Mouse (Mus musculus) intestine, embryonic 14.5 days (tissue): ENCODE measurements around the gene Olfr1361. TPM values are rescaled to one million over a fixed set of nuclear protein-coding genes. Genes with fewer than 3 reads are reported as not detected.

Source experiments
- ATAC-seq: fragments of 200-750 bp; cut with Nextera tagmentation; replicated peaks from 2 replicates; pipeline ENCODE4 v1.8.0; 2017; ENCODE audit warnings: low read depth, moderate number of reproducible peaks, moderate TSS enrichment, moderate library complexity; ENCODE audit not compliant: low FRiP score, low TSS enrichment
- DNase-seq: peaks from one replicate; pipeline ENCODE4 v3.0.0-alpha.2; 2018; ENCODE audit warnings: low spot score
- H3K27ac ChIP-seq: fragments of 300-500 bp; sonication (generic); 2 replicates; pipeline ENCODE4 v1.5.1; 2014; ENCODE audit warnings: low read depth, mild to moderate bottlenecking, control low read depth
- H3K27me3 ChIP-seq: fragments of 300-500 bp; sonication (generic); replicated peaks from 2 replicates; pipeline ENCODE4 v1.6.1; 2014; ENCODE audit warnings: low read length, control low read depth; ENCODE audit not compliant: control insufficient read depth, insufficient read depth
- H3K36me3 ChIP-seq: fragments of 300-500 bp; sonication (generic); 2 replicates; pipeline ENCODE4 v1.6.1; 2014; ENCODE audit warnings: low read length, control low read depth; ENCODE audit not compliant: control insufficient read depth, insufficient read depth
- H3K4me1 ChIP-seq: fragments of 300-500 bp; sonication (generic); replicated peaks from 2 replicates; pipeline ENCODE4 v1.6.1; 2014; ENCODE audit warnings: low read length, control low read depth, mixed read lengths; ENCODE audit not compliant: control insufficient read depth, insufficient read depth
- H3K4me2 ChIP-seq: fragments of 300-500 bp; sonication (generic); 2 replicates; pipeline ENCODE4 v1.6.1; 2014; ENCODE audit warnings: low read length
- H3K4me3 ChIP-seq: fragments of 300-500 bp; sonication (generic); 2 replicates; pipeline ENCODE4 v1.5.1; 2014; ENCODE audit warnings: low read depth, low read length, control low read depth, mixed read lengths
- H3K9ac ChIP-seq: fragments of 300-500 bp; sonication (generic); 2 replicates; pipeline ENCODE4 v1.6.1; 2014; ENCODE audit warnings: mild to moderate bottlenecking, low read length
- H3K9me3 ChIP-seq: fragments of 300-500 bp; sonication (generic); 2 replicates; pipeline ENCODE4 v1.6.1; 2016; ENCODE audit warnings: low read length, control low read depth; ENCODE audit not compliant: control insufficient read depth
- WGBS: fragments of 180-500 bp; shearing (Covaris S2); extraction: QIAGEN DNeasy Blood & Tissue Kit; methylation state at CpG from one replicate; pipeline ENCODE4 v1.1.7; 2014; 5-methylcytosine and 5-hydroxymethylcytosine counted together
- polyA plus RNA-seq: library from polyadenylated mRNA; unstranded; fragments of >200 nt; fragmentation: Nextera tagmentation; extraction: Ambion mirVana; gene quantifications from 2 replicates; pipeline ENCODE4 v1.2.1, GENCODE M21; 2014

The Olfr1361 gene
- polyA plus RNA-seq = not detected in 2 replicates

GRCm38 (mm10) chr13:21663286-21663685 is at the start of gene Olfr1361:
TSS of gene Olfr1361 (minus strand) at chr13:21663386.
- H3K27me3 ChIP-seq = no peaks in the 10 kb centered on the region
- no peak within 1 kb of the TSS for H3K4me2 ChIP-seq
- no peak within 1 kb of the TSS for H3K4me3 ChIP-seq
- no peaks in the 10 kb centered on the region for H3K9me3 ChIP-seq
- 50% methylated on average over 2 of the region's 2 CpGs for WGBS
- no peak within 1 kb of the TSS for H3K27ac ChIP-seq
- no peaks in the 10 kb centered on the region for H3K36me3 ChIP-seq
- ATAC-seq = no peak
- no peak within 1 kb of the TSS for H3K9ac ChIP-seq
- H3K4me1 ChIP-seq = no peaks in the 10 kb centered on the region
- DNase-seq = no peak

- peaks cover 5% of the 10 kb centered on the region for H3K4me1 ChIP-seq
- peak overlapping the region; percentile 76 for H3K4me3 ChIP-seq
- no peak overlapping the region for H3K9ac ChIP-seq
Observed at GRCm38 (mm10) chr13:21711698-21712097, 48.5 kb upstream of the Olfr1361 start.

GRCm38 (mm10) chr13:21710821-21711525 is 47.8 kb upstream of the Olfr1361 start:
- ATAC-seq (peak; percentile 88), DNase-seq (peak; percentile 91)
- no peaks in the 10 kb centered on the region for H3K27me3 ChIP-seq
- H3K27ac ChIP-seq = no peak overlapping the region
- no peaks in the 10 kb centered on the region for H3K9me3 ChIP-seq
- peak overlapping the region; percentile 22 for H3K9ac ChIP-seq
- peak overlapping the region; percentile 76 for H3K4me3 ChIP-seq
- H3K4me2 ChIP-seq = peak overlapping the region; percentile 52
- 3% methylated on average over 22 of the region's 22 CpGs for WGBS
- no peaks in the 10 kb centered on the region for H3K36me3 ChIP-seq
- H3K4me1 ChIP-seq = peaks cover 5% of the 10 kb centered on the region

More at GRCm38 (mm10) chr13:21711698-21712097, 48.5 kb upstream of the Olfr1361 start:
- 27% methylated on average over 4 of the region's 4 CpGs for WGBS
- Histone ChIP-seq H3K27me3 (no peaks in the 10 kb centered on the region), H3K4me2 (peak overlapping the region; percentile 52), H3K9me3 (no peaks in the 10 kb centered on the region), H3K27ac (no peak overlapping the region), H3K36me3 (no peaks in the 10 kb centered on the region)
- DNase-seq (no peak), ATAC-seq (no peak)

DNA sequence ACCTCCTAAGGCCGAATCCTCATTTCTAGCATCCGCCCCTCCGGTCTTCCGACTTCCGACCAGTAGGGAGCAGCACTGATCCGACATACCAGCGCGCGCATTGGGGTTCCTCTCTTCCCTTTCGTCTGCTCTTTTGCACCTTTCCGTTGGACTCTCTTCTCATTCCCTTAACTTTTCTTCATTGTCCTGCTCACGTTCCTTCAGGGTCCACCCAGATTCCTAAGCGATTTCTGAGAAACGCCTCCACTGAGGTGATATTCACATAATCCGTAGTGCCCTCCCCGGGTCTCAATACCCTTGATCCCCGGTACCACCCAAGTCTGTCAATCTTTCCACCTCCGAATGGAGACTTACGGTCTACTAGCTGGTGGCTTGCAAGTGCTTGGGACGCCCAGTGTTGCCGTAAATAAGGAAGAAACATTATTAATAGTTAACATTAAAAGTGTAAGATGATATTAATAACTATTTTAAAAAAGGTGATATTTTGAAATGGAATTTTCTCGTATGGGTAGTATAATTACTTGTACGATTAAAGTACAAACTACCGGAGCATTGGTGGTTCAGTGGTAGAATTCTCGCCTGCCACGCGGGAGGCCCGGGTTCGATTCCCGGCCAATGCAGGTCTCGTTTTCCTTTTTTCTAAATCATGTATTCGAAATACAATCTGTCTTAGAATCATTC is 47.0 kb upstream of the Olfr1361 start:
- DNase-seq (peak; percentile 95), ATAC-seq (peak; percentile 86)
- Histone ChIP-seq H3K36me3 (no peaks in the 10 kb centered on the region), H3K27ac (peak overlapping the region; percentile 67; the same call in 1 of the 2 replicates), H3K9ac (peak overlapping the region; percentile 66), H3K4me1 (peaks cover 2% of the 10 kb centered on the region), H3K4me3 (peak overlapping the region; percentile 76), H3K9me3 (no peaks in the 10 kb centered on the region), H3K27me3 (no peaks in the 10 kb centered on the region), H3K4me2 (peak overlapping the region; percentile 52)
- under 1% methylated on average over 32 of the region's 32 CpGs for WGBS

DNA sequence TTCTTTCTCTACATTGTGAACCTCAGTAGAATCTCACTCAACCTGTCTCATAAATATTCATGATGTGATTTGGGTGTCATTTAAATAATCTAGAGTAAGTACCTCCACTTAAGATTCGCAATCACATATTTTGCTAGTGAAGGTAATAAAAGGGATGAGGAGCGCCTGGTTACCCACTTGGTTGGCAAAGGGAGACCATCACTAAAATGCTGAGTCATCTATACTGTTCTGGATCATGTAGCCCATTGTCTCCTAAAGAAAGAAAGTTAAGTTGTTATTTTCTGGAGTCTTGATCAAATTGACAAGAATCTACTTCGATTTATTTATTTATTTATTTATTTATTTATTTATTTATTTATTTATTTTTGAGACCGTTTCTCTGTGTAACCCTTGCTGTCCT is 43.5 kb upstream of the Olfr1361 start:
- ATAC-seq = no peak
- Histone ChIP-seq H3K36me3 (no peaks in the 10 kb centered on the region), H3K27me3 (no peaks in the 10 kb centered on the region), H3K4me3 (no peak overlapping the region), H3K4me2 (no peak overlapping the region), H3K9me3 (no peaks in the 10 kb centered on the region), H3K4me1 (no peaks in the 10 kb centered on the region), H3K27ac (no peak overlapping the region), H3K9ac (no peak overlapping the region)
- no peak for DNase-seq
- WGBS = 71% methylated on average over 4 of the region's 4 CpGs

- DNase-seq (no peak), ATAC-seq (no peak)
- Histone ChIP-seq H3K9ac (no peak within 1 kb of the TSS), H3K4me1 (no peaks in the 10 kb centered on the region), H3K4me2 (no peak within 1 kb of the TSS), H3K9me3 (no peaks in the 10 kb centered on the region), H3K36me3 (no peaks in the 10 kb centered on the region), H3K27me3 (no peaks in the 10 kb centered on the region), H3K4me3 (no peak within 1 kb of the TSS), H3K27ac (no peak within 1 kb of the TSS)
Observed at GRCm38 (mm10) chr13:21697811-21698210, 34.6 kb upstream of the Olfr1361 start, which contains the start of gene Olfr1359. TSS of gene Olfr1359 (plus strand) at chr13:21698111.

- no peaks in the 10 kb centered on the region for H3K4me1 ChIP-seq
- no peak within 1 kb of the TSS for H3K4me3 ChIP-seq
- ATAC-seq (no peak), DNase-seq (no peak)
- WGBS = 81% methylated on average over 2 of the region's 2 CpGs
- no peaks in the 10 kb centered on the region for H3K36me3 ChIP-seq
- H3K9me3 ChIP-seq = no peaks in the 10 kb centered on the region
- H3K4me2 ChIP-seq = no peak within 1 kb of the TSS
- H3K27ac ChIP-seq = no peak within 1 kb of the TSS
- H3K27me3 ChIP-seq = no peaks in the 10 kb centered on the region
- no peak within 1 kb of the TSS for H3K9ac ChIP-seq
Observed at GRCm38 (mm10) chr13:21677305-21677704, 14.1 kb upstream of the Olfr1361 start, which contains the start of gene Olfr1360. TSS of gene Olfr1360 (minus strand) at chr13:21677405.

DNA sequence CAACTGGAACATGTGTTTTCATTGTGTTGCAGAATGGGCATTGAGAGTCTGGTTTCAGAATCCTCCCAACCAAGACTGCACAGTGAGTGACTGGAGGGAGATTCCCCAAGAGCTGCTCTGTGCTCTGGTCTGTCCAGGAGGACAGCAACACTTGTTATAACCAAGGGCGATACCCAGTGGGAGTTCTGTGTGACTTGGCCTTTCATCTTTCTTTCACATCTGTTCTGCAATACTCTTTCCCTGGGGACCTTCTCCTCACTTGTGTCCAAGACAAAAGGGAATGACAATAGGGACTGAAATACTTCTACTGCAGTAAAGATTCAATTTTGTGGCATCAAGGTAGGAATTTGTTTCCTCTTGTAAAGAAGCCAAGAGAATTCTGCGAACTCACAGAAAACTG is 20.8 kb downstream of the Olfr1361 start, which contains the start of gene Olfr11:
TSS of gene Olfr11 (minus strand) at position 101 of the 400 bp plus-strand sequence.
- ATAC-seq = no peak
- 86% methylated on average over 2 of the region's 2 CpGs for WGBS

More for the DNA sequence above, 20.8 kb downstream of the Olfr1361 start, which contains the start of gene Olfr11:
- Histone ChIP-seq H3K4me2 (no peak within 1 kb of the TSS), H3K9me3 (no peaks in the 10 kb centered on the region), H3K27ac (no peak within 1 kb of the TSS), H3K4me1 (no peaks in the 10 kb centered on the region), H3K36me3 (no peaks in the 10 kb centered on the region), H3K4me3 (no peak within 1 kb of the TSS), H3K9ac (no peak within 1 kb of the TSS), H3K27me3 (no peaks in the 10 kb centered on the region)
- DNase-seq = no peak
